Mouse (Mus musculus) v-Abl transformed pro-B cells (cell line): ENCODE data around the gene Ntmt1.

Source experiments
- in situ Hi-C, 2 experiments: fragments of 400-800 bp; cut with MboI; formaldehyde crosslinking; loops; one replicate each; pipeline ENCODE4 v1.15.1; 2025; ENCODE audit not compliant: unreplicated experiment in 2 of 2

Gene Ntmt1

GRCm38 (mm10) chr2:30807648-30808295 lies at the start of gene Ntmt1:
TSS of gene Ntmt1 (plus strand) at chr2:30807826.
- in situ Hi-C loops: loop anchor here (25.0 kb wide), 2 partner anchors 355 to 1955 kb away; partner anchors contain the start of genes Gpr107 (in 1 of the 2) and Tor2a (in 1 of the 2)

- in situ Hi-C loops: no loop called here
These were observed 49.1 kb upstream of the Ntmt1 start for GRCm38 (mm10) chr2:30758341-30759087.

- in situ Hi-C loops: no loop called here
These were observed 48.6 kb upstream of the Ntmt1 start for GRCm38 (mm10) chr2:30759088-30759374.

DNA sequence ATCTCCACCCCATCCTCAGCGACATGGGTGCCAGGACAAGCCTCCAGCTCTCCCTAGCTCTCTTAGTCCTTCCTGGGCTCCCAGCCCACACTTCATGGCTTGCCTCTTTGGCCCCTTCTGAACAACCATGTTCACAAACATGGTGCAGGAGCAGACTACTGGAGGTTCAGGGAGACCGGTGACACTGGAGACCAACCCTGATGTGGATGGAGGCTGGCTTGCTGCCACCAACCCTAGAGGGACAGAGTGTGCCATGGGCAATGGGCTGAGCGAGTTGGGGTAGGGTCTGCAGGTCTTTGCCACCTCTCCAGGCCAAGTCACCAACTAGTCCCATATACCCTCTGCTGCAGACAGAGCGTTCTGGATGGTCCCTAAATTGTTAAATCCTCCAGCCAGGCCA lies 48.2 kb upstream of the Ntmt1 start:
- in situ Hi-C loops: no loop called here

DNA sequence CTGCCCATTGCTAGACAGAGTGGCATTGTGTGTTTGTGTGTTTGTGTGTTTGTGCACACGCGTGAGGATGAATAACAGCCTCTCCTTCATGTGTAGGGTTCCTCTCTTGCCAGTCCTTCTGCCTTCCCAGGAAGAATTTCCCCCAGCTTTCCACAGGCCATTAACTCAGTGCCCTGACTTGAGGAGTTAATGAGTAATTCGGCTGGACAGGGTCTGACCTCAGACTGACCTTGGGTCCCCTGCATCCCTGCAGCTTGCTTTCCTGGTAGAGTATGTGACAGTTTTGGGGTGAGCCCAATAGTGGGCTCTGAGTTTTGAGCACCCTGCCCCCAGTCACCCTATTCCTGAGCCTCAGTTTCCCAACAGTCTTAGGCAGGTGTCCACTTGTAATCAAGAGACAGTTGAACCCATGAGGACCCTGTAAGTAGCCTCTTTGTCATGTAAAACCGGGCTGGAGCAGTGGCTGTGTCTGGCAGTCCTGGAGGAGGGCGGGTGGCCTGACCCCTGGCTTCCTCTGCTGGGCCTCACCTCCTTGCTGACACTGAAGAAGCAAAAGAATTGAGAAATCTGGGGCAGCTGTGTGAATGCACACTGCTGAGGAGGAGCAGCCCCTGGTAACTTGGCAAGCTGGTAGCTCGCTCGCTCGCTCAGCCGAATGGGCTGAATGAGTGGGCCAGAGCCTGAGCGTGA lies 47.6 kb upstream of the Ntmt1 start:
- in situ Hi-C loops: no loop called here

GRCm38 (mm10) chr2:30760706-30761105 lies 46.9 kb upstream of the Ntmt1 start:
- in situ Hi-C loops: no loop called here

GRCm38 (mm10) chr2:30766446-30766845 lies 41.2 kb upstream of the Ntmt1 start:
- in situ Hi-C loops: no loop called here

DNA sequence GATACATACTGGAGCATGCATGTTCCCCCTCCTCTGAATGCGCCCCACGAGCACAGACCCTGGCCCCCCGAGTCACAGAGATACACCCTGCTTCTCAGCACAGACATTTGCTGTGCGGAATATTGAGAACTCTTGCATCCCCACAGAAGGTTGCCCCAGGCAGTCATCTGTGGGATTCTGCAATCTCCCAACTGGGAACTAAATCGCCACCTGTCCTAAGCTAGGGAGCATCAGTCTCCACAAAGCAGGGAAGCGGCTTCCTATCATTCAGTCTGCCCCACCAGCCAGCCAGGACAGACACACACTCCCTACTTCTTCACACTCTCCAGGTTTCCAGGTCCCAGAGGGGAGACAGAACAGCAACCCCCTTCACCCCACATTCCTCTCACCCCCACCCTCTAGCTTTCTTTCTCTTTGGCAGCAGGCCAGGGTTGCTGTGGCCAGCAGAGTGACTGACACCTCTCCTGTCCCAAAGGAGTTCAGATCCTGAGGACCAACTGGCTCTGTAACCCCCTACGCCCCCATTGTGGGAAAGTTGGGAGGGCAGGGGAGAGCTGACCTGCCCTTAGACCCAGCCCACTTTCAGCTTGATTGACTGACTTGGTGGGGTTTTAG lies 39.9 kb upstream of the Ntmt1 start:
- in situ Hi-C loops: no loop called here

GRCm38 (mm10) chr2:30768529-30768928 lies 39.1 kb upstream of the Ntmt1 start:
- in situ Hi-C loops: no loop called here

- in situ Hi-C loops: no loop called here
These were observed 38.4 kb upstream of the Ntmt1 start for GRCm38 (mm10) chr2:30769187-30769586.

- in situ Hi-C loops: no loop called here
These were observed 36.2 kb upstream of the Ntmt1 start for GRCm38 (mm10) chr2:30771368-30771805.

GRCm38 (mm10) chr2:30771806-30772460 lies 35.7 kb upstream of the Ntmt1 start:
- in situ Hi-C loops: no loop called here

- in situ Hi-C loops: no loop called here
These were observed 34.9 kb upstream of the Ntmt1 start for GRCm38 (mm10) chr2:30772581-30773312.

- in situ Hi-C loops: no loop called here
These were observed 34.2 kb upstream of the Ntmt1 start for GRCm38 (mm10) chr2:30773313-30774005.

- in situ Hi-C loops: no loop called here
These were observed 31.7 kb upstream of the Ntmt1 start for GRCm38 (mm10) chr2:30775955-30776354.

DNA sequence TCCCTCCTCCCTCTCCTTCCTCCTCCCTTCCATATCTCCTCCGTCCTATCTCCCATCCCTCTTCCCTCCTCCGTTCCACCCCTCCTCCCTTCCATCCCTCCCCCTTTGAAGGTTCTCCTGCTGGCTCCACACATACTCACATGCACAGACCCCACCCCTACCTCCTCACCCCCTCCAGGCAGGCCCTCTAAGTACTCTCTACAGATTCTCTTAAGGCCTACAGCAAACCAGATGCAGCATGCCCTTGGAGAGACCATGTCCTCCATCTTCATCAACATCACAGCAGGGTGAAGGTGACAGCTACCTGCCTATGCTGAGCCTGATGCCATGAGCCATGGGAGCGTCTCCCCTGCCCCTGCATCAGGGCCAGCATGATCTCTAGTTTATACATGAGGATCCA lies 30.4 kb upstream of the Ntmt1 start:
- in situ Hi-C loops: no loop called here

DNA sequence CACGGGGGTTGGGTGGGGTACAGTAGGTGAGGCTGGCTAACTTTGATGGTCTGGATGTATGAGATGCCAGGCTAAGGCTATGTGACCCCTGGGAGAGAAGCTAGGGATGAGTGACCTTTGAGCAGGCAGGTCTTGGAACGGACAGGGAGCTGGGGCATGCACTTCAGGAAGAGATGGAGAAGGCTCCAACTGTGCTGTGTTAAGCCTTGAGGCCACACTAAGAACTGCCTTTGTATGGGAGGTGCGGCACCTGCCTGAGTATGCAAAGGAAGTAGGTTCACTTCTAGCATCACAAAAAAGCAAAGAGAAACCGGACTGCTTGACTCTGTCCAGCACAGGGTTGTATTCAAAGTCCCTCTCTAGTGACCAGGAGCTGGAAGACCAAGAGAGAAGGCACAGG lies 29.4 kb upstream of the Ntmt1 start:
- in situ Hi-C loops: no loop called here

- in situ Hi-C loops: no loop called here
These were observed 28.4 kb upstream of the Ntmt1 start for GRCm38 (mm10) chr2:30779241-30779640.
